Mouse (Mus musculus) adrenal gland (tissue): ENCODE data around the gene Bhlhe41.

Source experiments
- intact Hi-C: fragments of 180-260 bp; cut with DNase I; formaldehyde crosslinking; loops from one replicate; pipeline ENCODE4 v1.15.1; 2025

Gene Bhlhe41

GRCm38 (mm10) chr6:145847661-145848060, 17.7 kb downstream of the Bhlhe41 start:
- intact Hi-C loops: no loop called here

GRCm38 (mm10) chr6:145846948-145847347, 18.4 kb downstream of the Bhlhe41 start:
- intact Hi-C loops: no loop called here

GRCm38 (mm10) chr6:145846076-145846475, 19.3 kb downstream of the Bhlhe41 start:
- intact Hi-C loops: no loop called here

- intact Hi-C loops: no loop called here
These were observed 19.7 kb downstream of the Bhlhe41 start for GRCm38 (mm10) chr6:145845611-145846010.

GRCm38 (mm10) chr6:145835359-145835758, 30.0 kb downstream of the Bhlhe41 start:
- intact Hi-C loops: loop anchor here (10.0 kb wide), 1 partner anchor 509 kb away; no protein-coding TSS in a partner anchor

DNA sequence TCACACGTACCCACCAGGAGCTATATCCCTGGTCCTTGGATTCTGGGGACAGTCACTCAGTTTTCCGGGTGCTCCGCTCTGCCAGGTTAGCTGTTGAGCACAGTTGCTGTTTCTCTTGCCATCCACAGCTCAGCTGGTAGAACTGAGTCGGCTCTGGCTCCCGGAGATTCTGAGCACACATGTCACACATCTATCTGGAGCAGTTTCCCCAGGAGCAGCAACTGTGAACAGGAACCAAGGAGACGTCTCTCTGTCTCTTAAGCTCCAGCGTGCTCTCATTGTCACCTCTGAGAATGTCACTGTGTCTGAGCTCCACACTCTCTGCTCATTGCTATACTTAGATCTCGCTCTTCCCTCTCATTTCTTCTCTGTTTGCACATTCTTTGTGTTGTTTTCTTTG, 32.4 kb downstream of the Bhlhe41 start:
- intact Hi-C loops: loop anchor here (10.0 kb wide), 1 partner anchor 512 kb away; no protein-coding TSS in a partner anchor

- intact Hi-C loops: loop anchor here (10.0 kb wide), 1 partner anchor 514 kb away; no protein-coding TSS in a partner anchor
These were observed 34.7 kb downstream of the Bhlhe41 start for GRCm38 (mm10) chr6:145830617-145831016.

DNA sequence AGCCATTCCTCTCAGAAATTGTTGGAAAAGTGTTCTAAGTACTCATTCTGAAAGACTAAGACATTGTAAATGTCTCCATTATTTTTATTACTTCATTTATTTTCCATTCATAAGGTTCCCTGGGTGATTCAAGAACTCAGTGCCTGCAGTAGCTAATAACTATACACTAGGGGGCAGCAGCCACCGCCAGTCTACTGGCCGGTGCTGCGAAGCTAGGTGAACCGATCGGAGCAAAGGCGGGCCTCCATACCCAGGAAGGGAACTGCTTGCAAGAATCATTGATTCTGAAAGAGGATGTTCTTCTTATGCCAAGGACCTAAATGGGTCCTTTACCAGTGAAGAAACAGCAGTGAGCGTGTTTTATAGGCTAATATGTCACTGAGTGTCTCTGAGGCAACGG, 35.2 kb downstream of the Bhlhe41 start:
- intact Hi-C loops: loop anchor here (10.0 kb wide), 1 partner anchor 515 kb away; no protein-coding TSS in a partner anchor

- intact Hi-C loops: loop anchor here (5.0 to 10.0 kb wide), 3 partner anchors 414 to 586 kb away; no protein-coding TSS in a partner anchor
These were observed 36.1 kb downstream of the Bhlhe41 start for GRCm38 (mm10) chr6:145829062-145829835.

DNA sequence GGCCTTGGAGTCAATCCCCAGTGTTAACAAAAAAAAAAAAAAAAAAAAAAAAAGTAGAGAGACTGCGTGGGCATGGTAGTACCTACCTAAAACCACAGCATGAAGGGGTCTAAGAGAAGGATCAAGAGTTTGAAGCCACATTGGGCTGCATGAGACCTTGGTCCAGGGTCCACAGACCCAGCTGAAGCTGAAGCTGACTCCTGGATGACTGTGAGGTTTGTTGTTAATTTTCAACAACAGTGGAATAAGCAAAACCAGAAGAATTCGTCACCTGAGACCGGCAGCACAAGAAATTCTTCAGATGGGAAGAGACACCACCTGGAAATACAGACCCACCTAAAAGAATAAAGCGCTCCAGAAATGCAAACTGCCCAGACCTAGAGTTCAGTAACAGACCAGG, 39.1 kb downstream of the Bhlhe41 start:
- intact Hi-C loops: loop anchor here (5.0 to 10.0 kb wide), 3 partner anchors 412 to 588 kb away; no protein-coding TSS in a partner anchor

- intact Hi-C loops: loop anchor here (5.0 to 10.0 kb wide), 3 partner anchors 409 to 591 kb away; no protein-coding TSS in a partner anchor
These were observed 41.6 kb downstream of the Bhlhe41 start for GRCm38 (mm10) chr6:145823588-145824234.

- intact Hi-C loops: loop anchor here (5.0 to 10.0 kb wide), 3 partner anchors 408 to 592 kb away; no protein-coding TSS in a partner anchor
These were observed 42.3 kb downstream of the Bhlhe41 start for GRCm38 (mm10) chr6:145823103-145823502.

- intact Hi-C loops: loop anchor here (5.0 to 10.0 kb wide), 3 partner anchors 407 to 593 kb away; no protein-coding TSS in a partner anchor
These were observed 43.1 kb downstream of the Bhlhe41 start for GRCm38 (mm10) chr6:145822218-145822617.

GRCm38 (mm10) chr6:145819151-145819550, 46.2 kb downstream of the Bhlhe41 start:
- intact Hi-C loops: no loop called here

GRCm38 (mm10) chr6:145815200-145815599, 50.2 kb downstream of the Bhlhe41 start:
- intact Hi-C loops: no loop called here

DNA sequence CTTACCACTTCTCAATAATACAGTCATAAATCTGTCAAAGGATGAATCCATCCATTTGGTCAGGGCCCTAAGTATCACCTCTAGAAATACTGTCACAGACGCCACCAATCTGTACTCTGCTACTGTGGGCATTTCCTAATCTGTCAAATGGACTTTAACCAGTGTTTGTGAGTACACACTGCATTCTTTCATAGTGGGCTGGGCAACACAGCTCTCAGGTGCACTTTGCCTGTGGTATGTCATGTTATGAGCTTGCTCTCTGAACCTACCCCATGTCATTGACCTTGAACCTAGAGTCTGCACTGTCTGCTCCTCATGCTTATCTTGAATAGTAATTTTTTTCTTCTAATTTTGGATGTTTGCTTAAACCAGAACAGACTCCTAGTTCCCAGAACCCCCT, 54.2 kb downstream of the Bhlhe41 start:
- intact Hi-C loops: no loop called here

DNA sequence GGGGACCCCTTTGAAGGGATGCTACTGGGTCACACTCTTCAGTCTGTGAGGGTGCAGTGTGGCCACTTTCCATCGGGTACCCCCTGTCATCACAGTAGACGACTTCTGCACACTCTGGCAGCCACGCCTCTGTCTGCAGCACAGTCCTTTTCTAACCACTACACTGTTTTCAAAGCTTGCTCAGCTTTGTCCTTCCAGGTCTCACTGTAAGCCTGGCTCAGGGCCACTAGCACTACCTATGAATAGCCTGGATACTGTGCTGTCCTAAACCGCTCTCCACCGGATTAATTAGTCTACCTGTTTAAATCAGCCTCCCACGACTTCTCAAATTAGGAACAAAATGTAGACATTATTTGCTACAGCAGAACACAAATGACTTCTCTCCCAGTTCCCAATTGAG, 55.3 kb downstream of the Bhlhe41 start:
- intact Hi-C loops: no loop called here

DNA sequence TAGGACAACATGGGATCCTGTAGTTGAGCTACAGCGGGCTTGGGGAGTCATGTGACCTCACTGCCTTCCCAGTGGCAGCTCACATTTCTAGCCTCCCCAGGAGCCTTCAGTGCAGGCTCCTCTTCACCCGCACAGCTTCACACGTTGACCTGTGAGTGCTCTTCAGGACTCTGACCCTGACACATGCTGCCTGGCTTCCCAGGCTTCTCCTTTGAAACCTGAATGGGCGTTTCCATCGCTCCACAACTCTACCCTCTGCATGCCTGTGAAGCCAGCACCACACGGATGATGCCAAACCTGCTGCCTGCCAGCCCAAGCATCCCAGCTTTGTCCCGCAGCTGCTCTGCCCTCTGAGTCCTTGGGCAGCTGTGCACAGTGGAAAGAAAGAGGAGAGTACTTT, 55.8 kb downstream of the Bhlhe41 start:
- intact Hi-C loops: no loop called here
